Mouse (Mus musculus) CH12.LX (cell line): ENCODE results near the gene Ogfod2.

ENCODE experiments used
- CHD2 ChIP-seq: IDR thresholded peaks from 2 replicates; pipeline ENCODE4 v1.6.1; 2011; ENCODE audit warnings: low read length, improper control_type of control experiment
- CTCF ChIP-seq, 2 experiments: IDR thresholded peaks in 1 of 2; conservative IDR thresholded peaks in 1 of 2; 2 replicates each; pipeline ENCODE4 v1.5.1; 2011 to 2012; ENCODE audit warnings: low read depth in 2 of 2, low read length in 2 of 2, improper control_type of control experiment in 1 of 2, inconsistent platforms in 1 of 2, mild to moderate bottlenecking in 1 of 2, moderate library complexity in 1 of 2
- ELF1 ChIP-seq: IDR thresholded peaks from 2 replicates; pipeline ENCODE4 v1.6.1; 2014; ENCODE audit warnings: low read depth, mild to moderate bottlenecking, inconsistent platforms, low read length, improper control_type of control experiment
- EP300 ChIP-seq: IDR thresholded peaks from 2 replicates; pipeline ENCODE4 v1.6.1; 2011; ENCODE audit warnings: low read length, improper control_type of control experiment
- MEF2A ChIP-seq: IDR thresholded peaks from 2 replicates; pipeline ENCODE4 v1.6.1; 2014; ENCODE audit warnings: low read depth, mild to moderate bottlenecking, inconsistent platforms, low read length, improper control_type of control experiment, borderline replicate concordance
- NELFE ChIP-seq: IDR thresholded peaks from 2 replicates; pipeline ENCODE4 v1.6.1; 2011; ENCODE audit warnings: low read depth, low read length, improper control_type of control experiment
- POLR2A ChIP-seq: IDR thresholded peaks from 2 replicates; pipeline ENCODE4 v1.6.1; 2011; ENCODE audit warnings: low read depth, mild to moderate bottlenecking, improper control_type of control experiment, low read length
- UBTF ChIP-seq: IDR thresholded peaks from 2 replicates; pipeline ENCODE4 v1.6.1; 2012; ENCODE audit warnings: low read depth, mild to moderate bottlenecking, inconsistent platforms, low read length, improper control_type of control experiment, moderate library complexity
- USF2 ChIP-seq: conservative IDR thresholded peaks from 2 replicates; pipeline ENCODE4 v1.6.1; 2011; ENCODE audit warnings: low read depth, low read length, improper control_type of control experiment
- ZMIZ1 ChIP-seq: IDR thresholded peaks from 2 replicates; pipeline ENCODE4 v1.6.1; 2012; ENCODE audit warnings: low read depth, mild to moderate bottlenecking, inconsistent platforms, low read length, improper control_type of control experiment

DNA sequence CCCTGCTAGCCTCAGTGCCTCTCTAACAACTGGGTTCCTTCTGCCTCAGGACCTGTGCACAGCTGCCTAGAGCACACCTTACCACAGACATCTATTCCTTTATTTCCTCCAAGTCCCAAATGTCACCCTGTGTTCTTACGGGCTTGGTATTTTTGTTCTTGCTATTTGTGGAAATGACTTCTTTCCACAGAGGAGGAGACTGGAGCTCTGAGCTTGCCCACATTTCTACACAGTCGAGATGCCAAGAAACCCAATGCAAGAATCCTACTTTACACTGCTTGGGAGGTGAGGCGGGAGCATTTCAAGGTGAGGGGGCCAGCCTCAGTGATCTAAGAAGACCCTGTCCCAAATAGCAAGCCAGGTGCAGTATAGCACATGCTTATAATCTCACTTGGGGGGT, 26.6 kb upstream of the Ogfod2 start:
- TF ChIP-seq UBTF (no peak), USF2 (no peak), CTCF (conservative IDR thresholded peaks at IDR 0.05 in 1 of 2, IDR thresholded peaks at IDR 0.05 in 1 of 2; ENCODE audit: low read depth in 2 of 2, low read length in 2 of 2) (no peak), MEF2A (no peak), ELF1 (no peak), EP300 (no peak), POLR2A (no peak), NELFE (no peak), CHD2 (no peak), ZMIZ1 (no peak)
